Mouse (Mus musculus) spleen, postnatal 36 days (tissue): ENCODE data around the gene Cenpk.
"Not testable (repeated sequence)": the region's sequence is repeated elsewhere in the genome, so short reads cannot be mapped to it uniquely, and the experiment has no call there.

Experiments used
- DNase-seq, 2 experiments: peaks; one replicate each; pipeline ENCODE4 v3.0.0; 2022; ENCODE audit warnings: low spot score in 2 of 2, mixed read lengths in 1 of 2

Cenpk gene

GRCm38 (mm10) chr13:104228384-104229066 is at the start of gene Cenpk, which contains the start of gene Ppwd1:
Gene Cenpk (plus strand): TSS chr13:104228611.
Gene Ppwd1 (minus strand): TSS chr13:104228843.
- peak; percentile 94 to 95 for DNase-seq

GRCm38 (mm10) chr13:104178650-104179121 is 49.7 kb upstream of the Cenpk start, which contains the start of gene Trim23:
Gene Trim23 (plus strand): TSS chr13:104178797.
- peak; percentile 96 to 99 for DNase-seq

DNA sequence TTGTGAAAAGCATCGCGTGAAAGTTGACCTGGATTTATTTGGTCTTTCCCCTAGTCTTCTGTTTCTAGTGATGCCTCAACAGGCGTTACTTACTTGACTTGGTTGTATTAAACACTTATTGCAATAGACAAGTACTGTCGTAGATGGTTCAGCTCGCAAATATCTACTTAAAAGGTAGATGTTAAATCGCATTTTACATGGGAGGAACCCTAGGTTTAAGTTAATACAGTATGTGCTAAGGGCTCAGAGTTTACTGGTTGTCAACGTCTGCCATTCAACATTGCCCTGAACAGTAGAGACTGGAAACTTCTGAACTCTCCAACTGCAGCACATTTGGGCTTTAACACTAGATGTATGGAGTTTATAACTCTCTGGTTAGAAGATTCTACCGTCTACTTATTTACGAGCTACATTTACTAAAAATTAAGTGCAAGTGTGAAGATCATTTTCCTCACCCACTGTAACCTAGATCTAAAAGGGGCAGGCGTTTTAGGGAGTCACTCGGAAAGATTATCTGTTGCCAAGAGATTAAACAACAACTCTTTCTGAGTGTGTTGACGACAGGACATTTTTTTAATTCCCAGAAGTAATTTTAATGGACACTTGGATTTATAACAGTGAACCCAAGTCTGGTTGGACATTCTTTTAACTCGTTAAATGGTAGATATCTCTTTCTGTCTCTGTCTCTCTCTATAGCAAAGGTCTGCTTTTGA is 49.1 kb upstream of the Cenpk start:
- DNase-seq, result no peak

- DNase-seq, result no peak
Measured at GRCm38 (mm10) chr13:104187357-104187756, 41.1 kb upstream of the Cenpk start.

- DNase-seq, result not testable (repeated sequence)
Measured at GRCm38 (mm10) chr13:104195891-104196290, 32.5 kb upstream of the Cenpk start.

DNA sequence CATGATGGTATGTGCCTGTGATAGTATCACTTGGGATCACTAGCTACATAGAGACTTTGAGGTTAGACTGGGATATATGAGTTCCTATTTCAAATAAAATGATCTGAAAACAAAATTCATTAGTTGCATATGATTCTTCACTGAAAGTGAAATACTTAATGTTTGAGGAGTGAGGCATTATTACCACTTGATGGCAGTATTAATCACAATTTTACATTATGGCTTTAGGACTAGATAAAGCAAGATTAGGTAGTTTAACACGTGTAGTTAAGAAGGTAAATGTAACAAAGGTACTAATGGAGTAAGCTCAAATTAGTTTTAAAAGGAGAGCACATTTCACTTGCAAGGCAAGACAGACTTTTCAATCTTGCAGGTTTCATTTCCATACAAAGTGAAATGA is 24.1 kb upstream of the Cenpk start:
- no peak for DNase-seq

GRCm38 (mm10) chr13:104227478-104227877 is 933 bp upstream of the Cenpk start:
- no peak for DNase-seq

- no peak for DNase-seq
Measured at GRCm38 (mm10) chr13:104229181-104229580, 770 bp downstream of the Cenpk start.

- no peak for DNase-seq
Measured at GRCm38 (mm10) chr13:104258997-104259396, 30.6 kb downstream of the Cenpk start.

DNA sequence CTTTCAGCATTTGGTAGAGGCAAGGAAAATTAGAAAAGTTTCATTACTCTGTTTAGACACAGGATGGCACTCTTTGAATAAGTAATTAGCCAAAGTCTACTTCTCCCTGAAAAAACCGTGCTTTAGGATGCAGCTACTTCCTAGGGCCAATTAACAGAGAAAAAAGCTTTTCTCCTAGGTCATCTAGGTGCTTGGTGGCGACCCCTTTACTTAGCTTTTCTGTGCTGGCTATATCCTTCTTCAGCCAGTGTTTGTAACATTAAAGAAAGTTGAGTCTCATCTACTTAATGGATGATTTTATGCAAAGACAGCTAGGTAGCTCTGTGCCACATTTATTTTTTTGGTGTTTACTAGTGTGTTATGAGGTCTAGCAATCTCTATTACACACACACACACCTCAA is 56.6 kb downstream of the Cenpk start:
- peak in 1 of 2 experiments; percentile 9 for DNase-seq

DNA sequence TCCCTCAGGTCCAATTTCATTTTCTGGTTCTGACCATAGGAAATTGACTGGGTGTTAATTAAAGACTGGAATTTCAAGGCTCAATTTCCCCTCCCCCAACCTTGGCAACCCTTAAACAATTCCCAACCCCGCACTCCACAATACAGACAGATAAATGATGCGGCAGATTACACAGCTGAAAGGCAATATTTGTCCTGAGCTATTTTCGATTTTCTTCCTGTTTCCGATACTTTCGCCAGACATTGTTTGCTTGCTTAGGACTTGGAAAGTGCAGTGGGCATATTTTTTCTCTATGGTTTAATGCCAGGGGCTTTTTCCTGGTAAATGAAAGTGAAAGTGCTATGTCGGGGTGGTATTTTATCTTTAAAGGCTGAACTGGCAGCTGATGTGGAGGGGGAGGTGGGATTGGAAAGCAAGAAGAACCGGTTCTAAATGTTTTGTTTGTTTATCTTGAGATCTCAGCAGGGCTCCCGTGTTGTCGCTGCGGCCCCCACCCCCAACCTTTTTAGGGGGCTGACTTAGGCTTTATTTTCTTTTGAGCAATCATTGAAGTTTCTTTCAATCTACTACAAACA is 57.4 kb downstream of the Cenpk start:
- peak; percentile 2 to 16 for DNase-seq

DNA sequence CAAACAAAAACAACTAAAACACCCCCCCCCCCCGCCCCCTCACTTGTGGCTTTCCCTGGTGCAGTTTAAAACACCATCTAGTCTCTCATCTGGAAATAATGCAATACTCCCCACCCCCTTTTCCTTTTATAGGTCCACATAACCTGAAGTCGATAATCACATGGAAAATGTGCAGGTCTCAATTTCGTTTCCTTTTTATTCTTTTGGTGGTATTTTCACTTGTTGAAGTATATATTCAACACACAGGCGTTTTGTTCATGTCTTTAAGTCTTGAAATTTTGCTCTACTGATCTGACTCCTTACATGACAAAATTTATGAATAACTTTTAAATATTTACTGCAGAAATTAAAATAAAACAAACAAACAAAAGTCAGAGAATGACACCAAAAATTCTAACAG is 57.9 kb downstream of the Cenpk start:
- DNase-seq, result peak in 1 of 2 experiments; percentile 5

- DNase-seq, result peak; percentile 86 to 89
Measured at GRCm38 (mm10) chr13:104286897-104287309, 58.5 kb downstream of the Cenpk start.

DNA sequence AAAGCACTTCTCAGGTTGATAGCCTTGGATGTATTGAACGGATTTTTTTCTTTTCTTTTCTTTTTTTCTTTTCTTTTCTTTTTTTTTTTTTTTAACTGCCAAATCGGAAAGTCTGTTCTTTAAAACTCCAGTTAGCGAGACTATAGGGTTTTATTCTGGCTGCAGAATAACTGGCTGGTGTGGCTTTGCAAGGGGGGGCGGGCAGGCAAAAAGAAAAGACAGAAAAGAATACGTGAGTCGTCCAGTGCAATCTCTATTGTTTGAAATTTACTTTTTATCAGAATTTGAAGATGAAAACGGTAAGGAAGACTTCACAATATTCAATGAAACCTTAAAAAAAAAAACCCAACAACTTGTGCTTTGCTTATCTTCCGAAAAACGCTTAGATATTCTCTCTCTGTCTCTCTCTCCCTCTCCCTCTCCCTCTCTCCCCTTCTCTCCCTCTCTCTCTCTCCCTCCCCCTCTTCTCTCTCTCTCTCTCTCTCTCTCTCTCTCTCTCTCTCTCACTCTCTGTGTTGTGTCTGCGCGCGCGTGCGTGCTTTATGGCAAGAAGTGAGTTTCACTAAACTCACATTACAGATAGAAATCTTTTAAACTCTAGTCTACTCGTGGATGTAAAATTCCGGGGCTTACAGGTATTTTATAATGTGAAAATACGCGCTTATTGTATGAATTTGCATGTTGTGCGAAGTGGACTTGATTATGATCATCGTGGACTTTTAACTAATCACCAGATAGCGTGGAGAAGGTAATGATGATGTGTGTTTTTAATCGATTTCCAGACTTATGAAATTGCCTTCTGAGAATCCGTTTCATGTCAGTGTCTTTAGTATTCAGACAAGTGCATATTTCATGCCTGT is 59.2 kb downstream of the Cenpk start, which contains the start of gene Adamts6:
Gene Adamts6 (plus strand): TSS at position 470 of the 860 bp plus-strand sequence.
- DNase-seq, result peak; percentile 6 to 7

DNA sequence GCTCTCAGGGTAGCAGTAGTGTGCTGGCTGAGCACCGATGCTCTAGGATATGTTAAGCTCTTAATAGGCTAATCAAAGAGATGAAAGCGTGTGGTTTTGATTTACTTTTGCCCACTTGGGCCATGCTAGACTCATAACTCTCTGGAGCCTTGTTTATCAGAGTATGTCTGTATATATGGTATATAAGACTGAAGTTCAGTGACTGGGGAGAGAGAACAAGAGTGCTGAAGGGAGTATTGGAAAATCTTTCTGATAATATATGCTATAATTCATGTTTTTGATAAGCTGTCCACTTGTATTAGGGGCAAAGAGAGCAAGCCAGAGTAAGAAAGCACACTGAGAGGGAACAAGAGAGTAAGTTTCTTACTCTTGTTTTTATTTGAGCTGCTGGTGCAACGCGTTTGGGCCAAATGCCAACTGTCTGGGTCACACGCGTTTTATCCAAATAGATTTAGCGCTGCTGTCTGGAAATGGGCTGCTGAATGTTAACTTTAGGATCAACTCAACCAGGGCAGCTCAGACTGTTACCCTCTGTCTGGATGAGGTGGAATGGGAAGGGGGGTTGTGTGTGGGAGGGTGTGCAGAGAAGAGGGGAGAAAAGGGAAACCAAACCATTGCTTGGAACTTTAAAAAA is 59.9 kb downstream of the Cenpk start:
- peak; percentile 5 to 14 for DNase-seq

GRCm38 (mm10) chr13:104289176-104289575 is 60.8 kb downstream of the Cenpk start:
- DNase-seq, result peak in 1 of 2 experiments; percentile 16

- no peak for DNase-seq
Measured at GRCm38 (mm10) chr13:104295472-104295871, 67.1 kb downstream of the Cenpk start.
